Mouse (Mus musculus) thymus, adult 2 months (tissue): ENCODE results near the gene Fam20a.

ENCODE experiments used
- CTCF ChIP-seq: fragments of 200-500 bp; IDR thresholded peaks from 2 replicates; pipeline ENCODE4 v1.5.1; 2012; ENCODE audit warnings: mild to moderate bottlenecking, control low read depth, low read length, moderate library complexity, borderline replicate concordance; ENCODE audit not compliant: control insufficient read depth, poor library complexity, insufficient read depth; ENCODE audit errors: extremely low read depth
- POLR2A ChIP-seq: fragments of 200-500 bp; IDR thresholded peaks from 2 replicates; pipeline ENCODE4 v1.6.1; 2012; ENCODE audit warnings: mild to moderate bottlenecking, low read length, control low read depth, moderate library complexity; ENCODE audit not compliant: control insufficient read depth, poor library complexity, insufficient read depth; ENCODE audit errors: extremely low read depth

DNA sequence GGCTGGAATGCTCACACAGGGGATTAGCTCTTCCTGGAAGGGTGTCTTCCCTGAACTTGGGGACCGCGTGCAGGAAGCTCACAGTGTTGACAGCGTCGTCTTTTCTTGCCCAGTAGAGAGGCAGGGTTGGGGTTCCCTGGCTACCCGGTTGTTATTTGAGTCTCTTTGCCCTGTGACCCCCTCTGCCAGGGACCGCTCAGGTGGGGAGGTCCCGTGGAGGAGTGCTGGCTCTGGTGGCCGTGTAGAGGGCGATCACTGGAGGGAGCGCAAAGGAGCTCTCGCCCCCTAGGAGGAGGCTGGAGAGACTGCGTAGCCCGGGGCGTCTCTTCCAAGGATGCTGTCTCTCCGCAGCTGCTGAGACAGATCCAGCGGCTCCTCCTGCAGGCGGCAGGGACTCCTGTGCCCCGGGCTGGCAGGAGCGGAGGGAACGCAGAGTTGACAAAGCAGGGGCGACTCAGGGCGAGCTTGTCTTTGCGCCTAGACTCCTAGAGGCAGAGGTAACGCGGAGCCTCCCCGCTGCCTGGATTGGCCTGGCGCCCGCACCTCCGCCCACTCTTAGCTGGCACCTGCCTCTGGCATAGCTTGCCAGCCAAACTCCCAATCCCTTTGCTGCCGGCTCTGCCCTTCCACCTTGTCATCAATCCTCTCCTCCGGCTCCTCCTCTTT lies at the start of gene Fam20a:
- TF ChIP-seq CTCF, result no peak
- TF ChIP-seq POLR2A, result no peak
